Mouse (Mus musculus) induced T-regulatory cell, adult 2 months (primary cell): ENCODE data around the gene Macrod1.
"Not testable (repeated sequence)": the region's sequence is repeated elsewhere in the genome, so short reads cannot be mapped to it uniquely, and the experiment has no call there.

Experiments
- DNase-seq: peaks from one replicate; pipeline ENCODE4 v3.0.0-alpha.2; 2012; ENCODE audit warnings: low read depth

Macrod1 gene

GRCm38 (mm10) chr19:7057126-7057721 is 614 bp downstream of the Macrod1 start:
- no peak for DNase-seq

- DNase-seq = peak; percentile 84
These were observed 1.2 kb downstream of the Macrod1 start for GRCm38 (mm10) chr19:7057722-7058207.

- DNase-seq = no peak
These were observed 1.9 kb downstream of the Macrod1 start for GRCm38 (mm10) chr19:7058541-7058940.

GRCm38 (mm10) chr19:7062110-7062509 is 5.5 kb downstream of the Macrod1 start:
- no peak for DNase-seq

- DNase-seq = no peak
These were observed 6.3 kb downstream of the Macrod1 start for GRCm38 (mm10) chr19:7062916-7063315.

GRCm38 (mm10) chr19:7064571-7064970 is 8.0 kb downstream of the Macrod1 start:
- DNase-seq = peak; percentile 89

- peak; percentile 57 for DNase-seq
These were observed 9.6 kb downstream of the Macrod1 start for GRCm38 (mm10) chr19:7066034-7066827.

GRCm38 (mm10) chr19:7066828-7067342 is 10.3 kb downstream of the Macrod1 start:
- no peak for DNase-seq

GRCm38 (mm10) chr19:7067344-7068050 is 10.9 kb downstream of the Macrod1 start:
- no peak for DNase-seq

- peak; percentile 82 for DNase-seq
These were observed 11.5 kb downstream of the Macrod1 start for GRCm38 (mm10) chr19:7068136-7068535.

- DNase-seq = no peak
These were observed 12.3 kb downstream of the Macrod1 start for GRCm38 (mm10) chr19:7068661-7069531.

- no peak for DNase-seq
These were observed 13.5 kb downstream of the Macrod1 start for GRCm38 (mm10) chr19:7069781-7070763.

- no peak for DNase-seq
These were observed 14.2 kb downstream of the Macrod1 start for GRCm38 (mm10) chr19:7070775-7071174.

- no peak for DNase-seq
These were observed 15.6 kb downstream of the Macrod1 start for GRCm38 (mm10) chr19:7072221-7072620.

- DNase-seq = no peak
These were observed 17.6 kb downstream of the Macrod1 start for GRCm38 (mm10) chr19:7073997-7074781.

- DNase-seq = not testable (repeated sequence)
These were observed 18.7 kb downstream of the Macrod1 start for GRCm38 (mm10) chr19:7075336-7075735.

- no peak for DNase-seq
These were observed 21.1 kb downstream of the Macrod1 start for GRCm38 (mm10) chr19:7077666-7078065.

GRCm38 (mm10) chr19:7078271-7078670 is 21.7 kb downstream of the Macrod1 start:
- DNase-seq = no peak

- no peak for DNase-seq
These were observed 25.1 kb downstream of the Macrod1 start for GRCm38 (mm10) chr19:7081516-7082266.
